ENCODE assay signal across 29 mouse cellular contexts in genomic region chr6:87873963-87874362, GRCm38 (mm10). TPM values are rescaled to one million over a fixed set of nuclear protein-coding genes. Genes with fewer than 3 reads are reported as not detected.
DNase-seq lines count a peak whose midpoint lies in the region; ATAC-seq and TF ChIP-seq lines count a peak whose summit lies in the region.
"Had no signal": no experiment of that assay in that cellular context is flagged by ENCODE, and none has a peak within 500 bp of the region (broad histone marks: within the 10 kb centered on the region; RNA-seq: fewer than 3 reads in every experiment).

No protein-coding gene starts in this region.

- peaks cover 3 to 37% of the 10 kb centered on the region in 2 experiments for H3K4me1 ChIP-seq in liver, embryonic 14.5 days (replicated peaks; ENCODE audit: control insufficient read depth in 2 of 2, insufficient read depth in 2 of 2, low read length in 1 of 2)
- peaks cover 14% of the 10 kb centered on the region for H3K4me1 ChIP-seq in liver, embryonic 11.5 days (replicated peaks; ENCODE audit: control insufficient read depth, insufficient read depth, low read length)
- H3K4me1 ChIP-seq: forebrain, embryonic 13.5 days; hindbrain, embryonic 10.5 days; midbrain, embryonic 10.5 days; midbrain, embryonic 15.5 days; neural tube, embryonic 15.5 days had no signal

- H3K27me3 ChIP-seq in liver, embryonic 14.5 days (ENCODE audit: control insufficient read depth, insufficient read depth, low read length): no peaks in the 10 kb centered on the region
- H3K27me3 ChIP-seq in liver, embryonic 11.5 days (replicated peaks; ENCODE audit: control insufficient read depth, insufficient read depth, low read length): no peaks in the 10 kb centered on the region
- H3K27me3 ChIP-seq in Patski: no peaks in the 10 kb centered on the region
- H3K27me3 ChIP-seq: embryonic facial prominence, embryonic 15.5 days; forebrain, embryonic 13.5 days; intestine, embryonic 15.5 days; liver, embryonic 13.5 days; midbrain, embryonic 15.5 days; neural tube, embryonic 15.5 days had no signal

- H3K9ac ChIP-seq in liver, embryonic 14.5 days (replicated peaks): no peak overlapping the region
- no peak overlapping the region for H3K9ac ChIP-seq in liver, embryonic 11.5 days (ENCODE audit: low read depth, low read length)
- H3K9ac ChIP-seq: embryonic facial prominence, embryonic 15.5 days; forebrain, embryonic 13.5 days; intestine, embryonic 15.5 days; liver, embryonic 13.5 days; midbrain, embryonic 15.5 days; neural tube, embryonic 15.5 days had no signal

- H3K27ac ChIP-seq in gastrocnemius, adult 2 months: peak overlapping the region; percentile 94
- no peak overlapping the region for H3K27ac ChIP-seq in liver, embryonic 14.5 days
- H3K27ac ChIP-seq in liver, embryonic 11.5 days (ENCODE audit: low read depth, low read length): no peak overlapping the region
- H3K27ac ChIP-seq: embryonic facial prominence, embryonic 10.5 days; embryonic facial prominence, embryonic 15.5 days; forebrain, embryonic 13.5 days; hindbrain, embryonic 10.5 days; intestine, embryonic 15.5 days; liver, embryonic 13.5 days; midbrain, embryonic 10.5 days; midbrain, embryonic 15.5 days; neural tube, embryonic 15.5 days had no signal

- no peak for TF ChIP-seq EP300 in liver, embryonic 14.5 days (IDR thresholded peaks at IDR 0.05; ENCODE audit: low read depth)

- no peak for DNase-seq in gastrocnemius, adult 2 months
- no peak for DNase-seq in gastrocnemius, postnatal 10 days
- DNase-seq in liver, embryonic 14.5 days (ENCODE audit: low read depth in 3 of 3, low spot score in 3 of 3): no peak
- no peak for DNase-seq in liver, embryonic 11.5 days (ENCODE audit: low spot score)
- no peak for DNase-seq in Patski (ENCODE audit: low read depth, low spot score)
- no peak for DNase-seq in kidney, postnatal 4 days
- DNase-seq in kidney, postnatal 36 days: no peak
- DNase-seq: adrenal gland, postnatal 36 days; cerebellum, adult 18-20 months; cerebellum, postnatal 14 days; gastrocnemius, postnatal 36 days; heart, postnatal 14 days; kidney, adult 9 months; kidney, postnatal 10 days; liver, embryonic 13.5 days; lung, adult 2 months; retina, postnatal 1 day; right cerebral cortex, postnatal 14 days; thymus, adult 2 months; thymus, postnatal 4 days had no signal

- in situ Hi-C loops in Patski (cut with MboI; ENCODE audit: low pct_unique_long_range_greater_than_20kb): no loop called here

- no peak for ATAC-seq in liver, embryonic 14.5 days (ENCODE audit: insufficient read depth)
- no peak for ATAC-seq in liver, embryonic 11.5 days (replicated peaks; ENCODE audit: low FRiP score)
- no peak for ATAC-seq in Patski
- ATAC-seq: forebrain, embryonic 13.5 days; hindbrain, embryonic 16.5 days; intestine, embryonic 15.5 days; midbrain, embryonic 15.5 days had no signal

- no peaks in the 10 kb centered on the region for H3K36me3 ChIP-seq in liver, embryonic 14.5 days (replicated peaks; ENCODE audit: control insufficient read depth, insufficient read depth, low read depth)
- H3K36me3 ChIP-seq in liver, embryonic 11.5 days (ENCODE audit: control insufficient read depth, insufficient read depth, low read length): no peaks in the 10 kb centered on the region
- H3K36me3 ChIP-seq: embryonic facial prominence, embryonic 10.5 days; embryonic facial prominence, embryonic 15.5 days; hindbrain, embryonic 10.5 days; intestine, embryonic 15.5 days; liver, embryonic 13.5 days; midbrain, embryonic 10.5 days; midbrain, embryonic 15.5 days; neural tube, embryonic 15.5 days had no signal

- WGBS in liver, embryonic 14.5 days (ENCODE audit: insufficient replicate concordance): 85% methylated on average over 2 of the region's 2 CpGs
- WGBS in liver, embryonic 11.5 days: 92% methylated on average over 2 of the region's 2 CpGs

- CTCF ChIA-PET in Patski (lab: Charles Lee): no interaction called here

- no peak overlapping the region for H3K4me2 ChIP-seq in liver, embryonic 14.5 days (ENCODE audit: low read depth)
- no peak overlapping the region for H3K4me2 ChIP-seq in liver, embryonic 11.5 days
- H3K4me2 ChIP-seq: embryonic facial prominence, embryonic 15.5 days; forebrain, embryonic 13.5 days; intestine, embryonic 15.5 days; liver, embryonic 13.5 days; midbrain, embryonic 15.5 days; neural tube, embryonic 15.5 days had no signal

- TF ChIP-seq CTCF in gastrocnemius, adult 2 months (IDR thresholded peaks at IDR 0.05): peak; percentile 34; the same call in 1 of the 2 replicates
- peak; percentile 23; the same call in 1 of the 2 replicates for TF ChIP-seq CTCF in liver, embryonic 14.5 days (IDR thresholded peaks at IDR 0.05; ENCODE audit: low read depth)
- peak; percentile 43 for TF ChIP-seq CTCF in Patski (IDR thresholded peaks at IDR 0.05)

- POLR2A ChIA-PET in Patski (lab: Charles Lee): no interaction called here

- no peak overlapping the region for H3K4me3 ChIP-seq in gastrocnemius, adult 2 months
- no peak overlapping the region for H3K4me3 ChIP-seq in liver, embryonic 14.5 days (ENCODE audit: insufficient read depth in 1 of 2, low read depth in 2 of 2, low read length in 2 of 2)
- no peak overlapping the region for H3K4me3 ChIP-seq in liver, embryonic 11.5 days (ENCODE audit: low read depth, low read length)
- H3K4me3 ChIP-seq: embryonic facial prominence, embryonic 10.5 days; embryonic facial prominence, embryonic 15.5 days; forebrain, embryonic 13.5 days; hindbrain, embryonic 10.5 days; intestine, embryonic 15.5 days; liver, embryonic 13.5 days; midbrain, embryonic 10.5 days; midbrain, embryonic 15.5 days; neural tube, embryonic 15.5 days had no signal

- intact Hi-C loops in gastrocnemius, adult 2 months (cut with DNase I): no loop called here

- no peaks in the 10 kb centered on the region for H3K9me3 ChIP-seq in liver, embryonic 14.5 days (ENCODE audit: control insufficient read depth, low read length)
- no peaks in the 10 kb centered on the region for H3K9me3 ChIP-seq in liver, embryonic 11.5 days (ENCODE audit: control insufficient read depth, low read length)
- H3K9me3 ChIP-seq: embryonic facial prominence, embryonic 10.5 days; embryonic facial prominence, embryonic 15.5 days; forebrain, embryonic 13.5 days; hindbrain, embryonic 10.5 days; intestine, embryonic 15.5 days; liver, embryonic 13.5 days; midbrain, embryonic 10.5 days; midbrain, embryonic 15.5 days; neural tube, embryonic 15.5 days had no signal

RNA-seq across cellular contexts. Expression of gene Copg1, which starts 13.7 kb away (rescaled TPM):
- 10 to 100 TPM; 29.2 to 34.4 TPM for total RNA-seq in gastrocnemius, adult 2 months (2021)
- total RNA-seq in gastrocnemius, postnatal 10 days (2021): 10 to 100 TPM; 51.6 to 63.7 TPM
- polyA plus RNA-seq in liver, embryonic 14.5 days (2012; rRNA removed): 20.5 and 22.5 TPM in 2 replicates
- 42.4 and 46.6 TPM in 2 replicates for polyA plus RNA-seq in liver, embryonic 14.5 days (2014; fragmentation: Nextera tagmentation; extraction: Ambion mirVana)
- 116 and 130 TPM in 2 replicates for polyA plus RNA-seq in liver, embryonic 11.5 days (2014; fragmentation: Nextera tagmentation; extraction: Ambion mirVana)
- polyA plus RNA-seq in Patski (2021): 128 TPM

RNA-seq across cellular contexts. Expression of gene Cnbp, which starts 23.1 kb away (rescaled TPM):
- 100 to 1,000 TPM; 475 to 511 TPM for total RNA-seq in gastrocnemius, adult 2 months (2021)
- total RNA-seq in gastrocnemius, postnatal 10 days (2021): 100 to 1,000 TPM; 444 to 488 TPM
- polyA plus RNA-seq in liver, embryonic 14.5 days (2012; rRNA removed): 152 and 190 TPM in 2 replicates
- polyA plus RNA-seq in liver, embryonic 14.5 days (2014; fragmentation: Nextera tagmentation; extraction: Ambion mirVana): 556 and 576 TPM in 2 replicates
- polyA plus RNA-seq in liver, embryonic 11.5 days (2014; fragmentation: Nextera tagmentation; extraction: Ambion mirVana): 1,371 and 1,468 TPM in 2 replicates
- 364 TPM for polyA plus RNA-seq in Patski (2021)

RNA-seq across cellular contexts. Expression of gene Isy1, which starts 35.4 kb away (rescaled TPM):
- 10 to 100 TPM; 17.7 to 21.1 TPM for total RNA-seq in gastrocnemius, adult 2 months (2021)
- total RNA-seq in gastrocnemius, postnatal 10 days (2021): 10 to 100 TPM; 22.0 to 26.9 TPM
- polyA plus RNA-seq in liver, embryonic 14.5 days (2012; rRNA removed): 4.9 and 16.9 TPM in 2 replicates
- 33.7 and 34.0 TPM in 2 replicates for polyA plus RNA-seq in liver, embryonic 14.5 days (2014; fragmentation: Nextera tagmentation; extraction: Ambion mirVana)
- polyA plus RNA-seq in liver, embryonic 11.5 days (2014; fragmentation: Nextera tagmentation; extraction: Ambion mirVana): 84.8 and 89.0 TPM in 2 replicates
- polyA plus RNA-seq in Patski (2021): 59.6 TPM

RNA-seq across cellular contexts. Expression of gene Gm45140, which starts 38.4 kb away (rescaled TPM):
- total RNA-seq in gastrocnemius, adult 2 months (2021): 1 to 10 TPM in 1 of 2 experiments, under 1 TPM in 1; 0.45 to 1.7 TPM
- 1 to 10 TPM; 1.7 to 2.5 TPM for total RNA-seq in gastrocnemius, postnatal 10 days (2021)
- 0.28 and 3.2 TPM in 2 replicates for polyA plus RNA-seq in liver, embryonic 14.5 days (2012; rRNA removed)
- 3.6 and 3.7 TPM in 2 replicates for polyA plus RNA-seq in liver, embryonic 14.5 days (2014; fragmentation: Nextera tagmentation; extraction: Ambion mirVana)
- 5.6 and 7.8 TPM in 2 replicates for polyA plus RNA-seq in liver, embryonic 11.5 days (2014; fragmentation: Nextera tagmentation; extraction: Ambion mirVana)
- 11.2 TPM for polyA plus RNA-seq in Patski (2021)

RNA-seq across cellular contexts. Expression of gene Hmces, which starts 39.8 kb away (rescaled TPM):
- 1 to 10 TPM; 5.9 to 6.4 TPM for total RNA-seq in gastrocnemius, adult 2 months (2021)
- 10 to 100 TPM in 1 of 2 experiments, 1 to 10 TPM in 1; 8.1 to 11.7 TPM for total RNA-seq in gastrocnemius, postnatal 10 days (2021)
- polyA plus RNA-seq in liver, embryonic 14.5 days (2012; rRNA removed): 9.4 and 11.0 TPM in 2 replicates
- 13.5 and 17.0 TPM in 2 replicates for polyA plus RNA-seq in liver, embryonic 14.5 days (2014; fragmentation: Nextera tagmentation; extraction: Ambion mirVana)
- 41.7 and 42.7 TPM in 2 replicates for polyA plus RNA-seq in liver, embryonic 11.5 days (2014; fragmentation: Nextera tagmentation; extraction: Ambion mirVana)
- polyA plus RNA-seq in Patski (2021): 36.8 TPM
